Mouse (Mus musculus) heart, adult 2 months (tissue): ENCODE measurements around the gene Clec3a. TPM values are rescaled to one million over a fixed set of nuclear protein-coding genes. Genes with fewer than 3 reads are reported as not detected.

Experiments
- DNase-seq, 2 experiments: peaks; one replicate each; pipeline ENCODE4 v3.0.0; 2021
- H3K27ac ChIP-seq: fragments of 200-600 bp; 2 replicates; pipeline ENCODE4 v1.8.1; 2022
- H3K27me3 ChIP-seq: fragments of 200-500 bp; 2 replicates; pipeline ENCODE4 v1.6.1; 2012; ENCODE audit warnings: mild to moderate bottlenecking, low read length, inconsistent platforms, mixed read lengths; ENCODE audit not compliant: control insufficient read depth, insufficient read depth
- H3K36me3 ChIP-seq: fragments of 200-500 bp; 2 replicates; pipeline ENCODE4 v1.6.1; 2012; ENCODE audit warnings: low read length, inconsistent platforms; ENCODE audit not compliant: control insufficient read depth, insufficient read depth
- H3K4me1 ChIP-seq: fragments of 200-500 bp; 2 replicates; pipeline ENCODE4 v1.6.1; 2011; ENCODE audit warnings: low read length; ENCODE audit not compliant: control insufficient read depth, insufficient read depth
- H3K4me3 ChIP-seq: fragments of 200-600 bp; 2 replicates; pipeline ENCODE4 v1.8.1; 2022
- H3K79me2 ChIP-seq: fragments of 200-500 bp; replicated peaks from 2 replicates; pipeline ENCODE4 v1.6.1; 2012; ENCODE audit warnings: mild to moderate bottlenecking, inconsistent platforms, low read length, moderate library complexity, mixed read lengths; ENCODE audit not compliant: control insufficient read depth, insufficient read depth
- H3K9ac ChIP-seq: fragments of 200-500 bp; 2 replicates; pipeline ENCODE4 v1.6.1; 2012; ENCODE audit warnings: low read depth, mild to moderate bottlenecking, control low read depth, inconsistent platforms, low read length, mixed read lengths
- CTCF ChIP-seq: fragments of 200-600 bp; IDR thresholded peaks from 2 replicates; pipeline ENCODE4 v1.8.1; 2022; ENCODE audit warnings: antibody characterized with exemption, mild to moderate bottlenecking, moderate library complexity
- EP300 ChIP-seq: fragments of 200-500 bp; IDR thresholded peaks from 2 replicates; pipeline ENCODE4 v1.6.1; 2011; ENCODE audit warnings: low read depth, low read length, control low read depth; ENCODE audit not compliant: insufficient read depth
- POLR2A ChIP-seq: fragments of 200-500 bp; IDR thresholded peaks from 2 replicates; pipeline ENCODE4 v1.6.1; 2011; ENCODE audit warnings: mild to moderate bottlenecking, low read depth, low read length, control low read depth; ENCODE audit not compliant: insufficient read depth
- WGBS: fragments of 180-500 bp; shearing (Covaris S2); methylation state at CpG from one replicate; pipeline ENCODE4 v1.1.7; 2018; 5-methylcytosine and 5-hydroxymethylcytosine counted together
- intact Hi-C: fragments of 180-260 bp; cut with DNase I; formaldehyde crosslinking; loops from one replicate; pipeline ENCODE4 v1.15.1; 2025
- polyA plus RNA-seq: library from polyadenylated mRNA; depleted of rRNA; stranded (reverse); fragments of >200 nt; gene quantifications from 2 replicates; pipeline ENCODE4 v1.2.3, GENCODE M21; 2012; rRNA removed
- total RNA-seq, 2 experiments: library from RNA; stranded (reverse); gene quantifications; 2 replicates each; pipeline ENCODE4 v1.2.3; 2021

Clec3a gene
- total and polyA plus RNA-seq, 3 experiments = 0.68 to 1.0 TPM; not detected in 1

- Histone ChIP-seq H3K4me3 (no peak overlapping the region), H3K27me3 (no peaks in the 10 kb centered on the region), H3K27ac (no peak overlapping the region), H3K79me2 (no peaks in the 10 kb centered on the region), H3K4me1 (peaks cover 1% of the 10 kb centered on the region), H3K9ac (no peak overlapping the region), H3K36me3 (no peaks in the 10 kb centered on the region)
- TF ChIP-seq CTCF (no peak), POLR2A (no peak), EP300 (no peak)
- no peak for DNase-seq
- 72% methylated on average over 11 of the region's 11 CpGs for WGBS
- intact Hi-C loops = no loop called here
Observed at GRCm38 (mm10) chr8:114462591-114462990, 44.7 kb downstream of the Clec3a start.

GRCm38 (mm10) chr8:114463305-114463704, 45.4 kb downstream of the Clec3a start:
- peak overlapping the region; percentile 15; the same call in 1 of the 2 replicates for H3K27ac ChIP-seq
- TF ChIP-seq POLR2A = no peak
- TF ChIP-seq EP300 = no peak
- TF ChIP-seq CTCF = no peak

GRCm38 (mm10) chr8:114468526-114469207, 50.8 kb downstream of the Clec3a start:
- H3K79me2 ChIP-seq = no peaks in the 10 kb centered on the region
- no peaks in the 10 kb centered on the region for H3K36me3 ChIP-seq
- no peaks in the 10 kb centered on the region for H3K27me3 ChIP-seq
- intact Hi-C loops = no loop called here
- H3K4me3 ChIP-seq = no peak overlapping the region
- WGBS = 90% methylated on average over 21 of the region's 21 CpGs
- no peaks in the 10 kb centered on the region for H3K4me1 ChIP-seq
- H3K9ac ChIP-seq = no peak overlapping the region
- DNase-seq = no peak
- no peak for TF ChIP-seq CTCF
- no peak for TF ChIP-seq EP300
- TF ChIP-seq POLR2A = no peak
- H3K27ac ChIP-seq = no peak overlapping the region

More at GRCm38 (mm10) chr8:114463305-114463704, 45.4 kb downstream of the Clec3a start:
- no peaks in the 10 kb centered on the region for H3K79me2 ChIP-seq
- no peak overlapping the region; the same call in 1 of the 2 replicates for H3K9ac ChIP-seq
- intact Hi-C loops = no loop called here
- WGBS = 39% methylated on average over 10 of the region's 10 CpGs
- H3K4me1 ChIP-seq = peaks cover 1% of the 10 kb centered on the region
- no peak for DNase-seq
- H3K36me3 ChIP-seq = no peaks in the 10 kb centered on the region
- no peaks in the 10 kb centered on the region for H3K27me3 ChIP-seq
- no peak overlapping the region for H3K4me3 ChIP-seq

GRCm38 (mm10) chr8:114469208-114469590, 51.3 kb downstream of the Clec3a start:
- Histone ChIP-seq H3K27me3 (no peaks in the 10 kb centered on the region), H3K27ac (no peak overlapping the region), H3K4me3 (no peak overlapping the region), H3K79me2 (no peaks in the 10 kb centered on the region), H3K9ac (no peak overlapping the region), H3K36me3 (no peaks in the 10 kb centered on the region), H3K4me1 (no peaks in the 10 kb centered on the region)
- no peak for TF ChIP-seq POLR2A
- no peak for TF ChIP-seq EP300
- TF ChIP-seq CTCF = peak; percentile 17
- intact Hi-C loops = no loop called here
- WGBS = 95% methylated on average over 10 of the region's 10 CpGs
- DNase-seq = no peak

- Histone ChIP-seq H3K4me1 (no peaks in the 10 kb centered on the region), H3K4me3 (no peak overlapping the region), H3K9ac (no peak overlapping the region), H3K36me3 (no peaks in the 10 kb centered on the region), H3K27ac (no peak overlapping the region), H3K27me3 (no peaks in the 10 kb centered on the region), H3K79me2 (no peaks in the 10 kb centered on the region)
- no peak for TF ChIP-seq CTCF
- no peak for TF ChIP-seq POLR2A
- no peak for TF ChIP-seq EP300
- 63% methylated on average over 11 of the region's 11 CpGs for WGBS
- intact Hi-C loops = no loop called here
- peak in 1 of 2 experiments; percentile 15 for DNase-seq
Observed at GRCm38 (mm10) chr8:114473546-114473945, 55.7 kb downstream of the Clec3a start.

Other genes with a start within 250 kb of the Clec3a start
- gene Vat1l, start 212.5 kb upstream of the Clec3a start, total RNA-seq = under 1 TPM; 0.05 to 0.30 TPM
- 0.97 and 1.2 TPM in 2 replicates for gene Vat1l, start 212.5 kb upstream of the Clec3a start, polyA plus RNA-seq
- 1 to 10 TPM; 3.3 to 4.6 TPM for gene Wwox, start 21.6 kb downstream of the Clec3a start, total RNA-seq
- gene Wwox, start 21.6 kb downstream of the Clec3a start, polyA plus RNA-seq = 4.1 and 4.6 TPM in 2 replicates